Mouse (Mus musculus): ENCODE measurements around the gene Dnajb9. TPM values are rescaled to one million over a fixed set of nuclear protein-coding genes. Genes with fewer than 3 reads are reported as not detected.
"Not testable (repeated sequence)": the region's sequence is repeated elsewhere in the genome, so short reads cannot be mapped to it uniquely, and the experiment has no call there.

Dnajb9 gene
- 30.4 and 31.5 TPM in 2 replicates for polyA plus RNA-seq (2015; fragmentation: Nextera tagmentation; extraction: Ambion mirVana)

- Histone ChIP-seq H3K4me1 (peaks cover 18% of the 10 kb centered on the region), H3K27ac (replicated peaks) (peak within 1 kb of the TSS; percentile 84), H3K9ac (replicated peaks) (peak within 1 kb of the TSS; percentile 82), H3K4me2 (replicated peaks) (peak within 1 kb of the TSS; percentile 79), H3K27me3 (no peaks in the 10 kb centered on the region), H3K9me3 (no peaks in the 10 kb centered on the region), H3K36me3 (peaks cover 7% of the 10 kb centered on the region), H3K4me3 (peak within 1 kb of the TSS; percentile 79)
- peak; percentile 99 for ATAC-seq (replicated peaks)
- under 1% methylated on average over 73 of the region's 77 CpGs for WGBS
These were observed at the start of gene Dnajb9 for GRCm38 (mm10) chr12:44209824-44210752. TSS of gene Dnajb9 (minus strand) at chr12:44210326.

DNA sequence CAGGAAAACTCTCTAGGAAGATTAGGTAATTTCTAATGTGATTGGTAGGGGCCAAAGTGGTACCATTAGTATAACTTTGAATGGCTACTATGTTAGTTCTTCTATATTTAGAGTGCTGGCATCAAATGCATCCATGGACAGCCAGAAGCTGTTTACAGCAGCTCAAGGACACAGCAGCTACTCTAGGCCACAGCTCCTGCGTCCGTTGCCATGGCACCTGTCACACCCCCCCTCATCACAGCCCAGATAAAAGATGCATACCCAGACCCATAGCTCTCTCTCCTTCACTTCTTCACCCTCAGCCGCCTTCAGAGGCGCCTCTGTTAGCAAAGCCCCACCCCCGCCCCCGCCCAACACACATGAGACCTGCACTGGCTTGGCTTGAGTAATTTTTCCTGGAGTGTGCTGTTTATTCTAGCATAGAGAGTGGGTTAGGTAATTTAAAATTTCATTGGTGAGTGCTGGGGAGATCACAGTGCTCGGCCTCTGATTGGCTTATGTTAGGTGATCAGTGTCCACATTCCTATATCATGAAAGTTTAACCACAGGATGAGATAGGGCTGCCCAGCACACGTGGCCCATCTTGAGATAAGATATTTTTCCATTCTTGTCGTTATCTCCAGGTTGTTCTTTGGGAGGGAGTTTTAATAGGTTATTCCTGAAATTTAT, 38.3 kb upstream of the Dnajb9 start:
- no peak overlapping the region for H3K9ac ChIP-seq (replicated peaks)
- 85% methylated on average over 9 of the region's 9 CpGs for WGBS
- H3K4me3 ChIP-seq, result no peak overlapping the region
- no peaks in the 10 kb centered on the region for H3K27me3 ChIP-seq
- H3K4me1 ChIP-seq, result no peaks in the 10 kb centered on the region
- no peaks in the 10 kb centered on the region for H3K36me3 ChIP-seq
- H3K27ac ChIP-seq (replicated peaks), result no peak overlapping the region
- no peak for ATAC-seq (replicated peaks)
- no peak overlapping the region for H3K4me2 ChIP-seq (replicated peaks)
- no peaks in the 10 kb centered on the region for H3K9me3 ChIP-seq

DNA sequence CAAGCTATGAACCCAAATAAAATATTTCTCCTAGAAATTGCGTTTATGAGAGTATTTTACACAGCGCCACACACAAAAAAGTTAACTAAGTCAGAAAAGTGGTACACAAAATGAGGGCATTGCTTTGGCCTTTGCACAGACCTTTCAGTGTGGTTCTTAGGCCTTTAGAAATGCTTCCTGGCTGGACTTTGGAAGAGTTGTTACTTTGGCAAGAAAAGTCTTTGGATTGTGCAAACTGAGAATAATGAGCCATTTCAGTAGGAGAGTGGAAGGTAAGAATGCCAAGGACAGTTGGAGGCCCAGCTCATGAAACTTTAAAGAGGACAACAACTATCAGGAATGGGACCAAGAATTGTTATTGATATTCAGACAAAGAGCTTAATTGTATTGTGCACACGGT, 35.6 kb upstream of the Dnajb9 start:
- H3K27ac ChIP-seq (replicated peaks), result no peak overlapping the region
- no peaks in the 10 kb centered on the region for H3K9me3 ChIP-seq
- no peaks in the 10 kb centered on the region for H3K4me1 ChIP-seq
- no peak for ATAC-seq (replicated peaks)
- no peaks in the 10 kb centered on the region for H3K36me3 ChIP-seq
- H3K27me3 ChIP-seq, result no peaks in the 10 kb centered on the region
- no peak overlapping the region for H3K9ac ChIP-seq (replicated peaks)
- WGBS, result 91% methylated on average over 3 of the region's 3 CpGs
- H3K4me3 ChIP-seq, result no peak overlapping the region
- no peak overlapping the region for H3K4me2 ChIP-seq (replicated peaks)

- Histone ChIP-seq H3K27me3 (no peaks in the 10 kb centered on the region), H3K4me3 (no peak overlapping the region), H3K9ac (replicated peaks) (no peak overlapping the region), H3K36me3 (no peaks in the 10 kb centered on the region), H3K9me3 (no peaks in the 10 kb centered on the region), H3K4me1 (no peaks in the 10 kb centered on the region), H3K4me2 (replicated peaks) (no peak overlapping the region), H3K27ac (replicated peaks) (no peak overlapping the region)
- no peak for ATAC-seq (replicated peaks)
- WGBS, result 91% methylated on average over 4 of the region's 4 CpGs
These were observed 32.3 kb upstream of the Dnajb9 start for GRCm38 (mm10) chr12:44242407-44242806.

GRCm38 (mm10) chr12:44241090-44241489, 31.0 kb upstream of the Dnajb9 start:
- no peak overlapping the region for H3K4me2 ChIP-seq (replicated peaks)
- H3K27ac ChIP-seq (replicated peaks), result no peak overlapping the region
- no peak for ATAC-seq (replicated peaks)
- H3K4me1 ChIP-seq, result no peaks in the 10 kb centered on the region
- H3K36me3 ChIP-seq, result no peaks in the 10 kb centered on the region
- H3K9me3 ChIP-seq, result no peaks in the 10 kb centered on the region
- whole genome bisulfite sequencing, result 65% methylated on average over 7 of the region's 7 CpGs
- H3K9ac ChIP-seq (replicated peaks), result no peak overlapping the region
- H3K27me3 ChIP-seq, result no peaks in the 10 kb centered on the region
- H3K4me3 ChIP-seq, result no peak overlapping the region

- Histone ChIP-seq H3K9me3 (no peaks in the 10 kb centered on the region), H3K27ac (replicated peaks) (no peak overlapping the region), H3K4me1 (0 out of 2 replicates have a peak, but pooled peaks cover 7% of the 10 kb centered on the region), H3K36me3 (no peaks in the 10 kb centered on the region), H3K27me3 (no peaks in the 10 kb centered on the region), H3K4me3 (no peak overlapping the region), H3K9ac (replicated peaks) (no peak overlapping the region), H3K4me2 (replicated peaks) (no peak overlapping the region)
- no peak for ATAC-seq (replicated peaks)
- 72% methylated on average over 3 of the region's 3 CpGs for WGBS
These were observed 14.5 kb upstream of the Dnajb9 start for GRCm38 (mm10) chr12:44224650-44225049.

GRCm38 (mm10) chr12:44223044-44223443, 12.9 kb upstream of the Dnajb9 start:
- Histone ChIP-seq H3K4me2 (replicated peaks) (no peak overlapping the region), H3K4me1 (0 out of 2 replicates have a peak, but pooled peaks cover 7% of the 10 kb centered on the region), H3K27ac (replicated peaks) (no peak overlapping the region), H3K4me3 (no peak overlapping the region), H3K9me3 (no peaks in the 10 kb centered on the region), H3K9ac (replicated peaks) (no peak overlapping the region), H3K36me3 (no peaks in the 10 kb centered on the region), H3K27me3 (no peaks in the 10 kb centered on the region)
- no peak for ATAC-seq (replicated peaks)
- WGBS, result 84% methylated on average over 3 of the region's 3 CpGs

DNA sequence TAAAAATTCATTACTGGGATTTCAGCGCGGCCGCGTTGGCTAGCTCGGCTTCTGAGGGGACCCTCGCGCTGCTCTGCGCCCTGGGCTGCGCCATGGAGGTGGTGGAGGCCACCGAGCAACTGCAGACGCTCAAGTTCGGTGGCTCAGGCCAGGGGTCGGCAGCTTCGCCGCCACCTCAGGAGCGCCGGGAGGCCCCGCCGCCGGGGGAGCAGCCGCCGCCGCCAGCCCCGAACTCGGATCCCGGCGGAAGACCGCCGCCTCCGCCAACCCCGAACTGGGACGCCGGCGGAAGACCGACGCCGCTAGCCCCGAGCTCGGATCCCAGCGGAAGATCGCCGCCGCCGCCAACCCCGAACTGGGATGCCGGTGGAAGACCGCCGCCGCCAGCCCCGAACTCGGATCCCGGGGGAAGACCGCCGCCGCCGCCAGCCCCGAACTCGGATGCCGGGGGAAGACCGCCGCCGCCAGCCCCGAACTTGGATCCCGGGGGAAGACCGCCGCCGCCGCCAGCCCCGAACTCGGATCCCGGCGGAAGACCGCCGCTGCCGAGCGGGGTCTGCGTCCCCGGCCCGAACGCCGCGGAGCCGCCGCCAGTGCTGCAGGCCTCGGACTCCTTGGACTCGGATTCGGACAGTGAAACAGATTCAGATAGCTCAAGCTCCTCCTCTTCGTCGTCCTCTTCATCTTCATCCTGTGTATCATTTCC, 11.7 kb upstream of the Dnajb9 start:
- Histone ChIP-seq H3K36me3 (no peaks in the 10 kb centered on the region), H3K4me3 (peak overlapping the region; percentile 48), H3K27me3 (no peaks in the 10 kb centered on the region), H3K4me1 (0 out of 2 replicates have a peak, but pooled peaks cover 7% of the 10 kb centered on the region), H3K9ac (replicated peaks) (peak overlapping the region; percentile 44), H3K4me2 (replicated peaks) (peak overlapping the region; percentile 88), H3K27ac (replicated peaks) (no peak overlapping the region), H3K9me3 (no peaks in the 10 kb centered on the region)
- under 1% methylated on average over 89 of the region's 89 CpGs for WGBS
- ATAC-seq (replicated peaks), result 0 out of 2 replicates have a peak, but pooled peaks have one; percentile 51

DNA sequence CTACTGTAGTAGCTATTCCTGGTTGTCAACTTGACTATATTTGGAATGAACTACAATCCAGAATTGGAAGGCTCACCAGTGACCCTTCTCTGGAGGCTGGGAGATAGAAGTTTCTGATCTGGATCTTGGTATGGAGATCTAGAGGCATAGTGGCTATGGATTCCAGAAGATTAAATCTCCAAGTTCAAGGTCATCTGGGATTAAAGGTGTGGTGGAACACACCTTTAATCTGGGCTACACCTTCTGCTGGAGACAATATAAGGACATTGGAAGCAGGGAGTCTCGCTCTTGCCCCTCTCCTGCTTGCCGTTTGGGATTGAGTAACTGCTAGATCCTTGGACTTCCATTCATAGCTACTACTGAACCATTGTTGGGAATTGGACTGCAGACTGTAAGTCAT, 10.9 kb upstream of the Dnajb9 start, which contains the start of gene Pnpla8:
Gene Pnpla8 (plus strand): TSS at position 301 of the 400 bp plus-strand sequence.
- 82% methylated on average over 2 of the region's 2 CpGs for WGBS
- Histone ChIP-seq H3K4me3 (peak within 1 kb of the TSS; percentile 48), H3K9ac (replicated peaks) (peak within 1 kb of the TSS; percentile 44), H3K4me2 (replicated peaks) (peak within 1 kb of the TSS; percentile 88)
- H3K36me3 ChIP-seq; H3K9me3 ChIP-seq; H3K4me1 ChIP-seq; ATAC-seq (replicated peaks); H3K27ac ChIP-seq (replicated peaks); H3K27me3 ChIP-seq: not testable (repeated sequence)

DNA sequence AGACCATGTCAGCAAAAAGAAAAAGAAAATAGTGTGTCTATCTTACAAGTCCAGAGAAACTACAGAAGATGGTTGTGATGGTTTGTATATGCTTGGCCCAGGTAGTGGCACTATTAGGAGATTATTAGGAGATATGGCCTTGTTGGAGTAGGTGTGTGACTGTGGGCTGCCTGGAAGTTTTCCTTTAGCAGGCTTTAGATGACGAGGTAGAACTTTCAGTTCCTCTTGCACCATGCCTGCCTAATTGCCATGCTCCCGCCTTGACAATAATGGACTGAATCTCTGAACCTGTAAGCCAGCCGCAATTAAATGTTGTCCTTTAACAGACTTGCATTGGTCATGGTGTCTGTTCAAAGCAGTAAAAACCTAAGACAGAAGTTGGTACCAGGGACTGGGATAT, 1.4 kb upstream of the Dnajb9 start:
- 90% methylated on average over 3 of the region's 3 CpGs for WGBS
- no peak for ATAC-seq (replicated peaks)
- Histone ChIP-seq H3K27me3 (no peaks in the 10 kb centered on the region), H3K36me3 (no peaks in the 10 kb centered on the region), H3K27ac (replicated peaks) (no peak overlapping the region), H3K4me3 (no peak overlapping the region), H3K4me2 (replicated peaks) (no peak overlapping the region), H3K9me3 (no peaks in the 10 kb centered on the region), H3K4me1 (peaks cover 18% of the 10 kb centered on the region), H3K9ac (replicated peaks) (no peak overlapping the region)

DNA sequence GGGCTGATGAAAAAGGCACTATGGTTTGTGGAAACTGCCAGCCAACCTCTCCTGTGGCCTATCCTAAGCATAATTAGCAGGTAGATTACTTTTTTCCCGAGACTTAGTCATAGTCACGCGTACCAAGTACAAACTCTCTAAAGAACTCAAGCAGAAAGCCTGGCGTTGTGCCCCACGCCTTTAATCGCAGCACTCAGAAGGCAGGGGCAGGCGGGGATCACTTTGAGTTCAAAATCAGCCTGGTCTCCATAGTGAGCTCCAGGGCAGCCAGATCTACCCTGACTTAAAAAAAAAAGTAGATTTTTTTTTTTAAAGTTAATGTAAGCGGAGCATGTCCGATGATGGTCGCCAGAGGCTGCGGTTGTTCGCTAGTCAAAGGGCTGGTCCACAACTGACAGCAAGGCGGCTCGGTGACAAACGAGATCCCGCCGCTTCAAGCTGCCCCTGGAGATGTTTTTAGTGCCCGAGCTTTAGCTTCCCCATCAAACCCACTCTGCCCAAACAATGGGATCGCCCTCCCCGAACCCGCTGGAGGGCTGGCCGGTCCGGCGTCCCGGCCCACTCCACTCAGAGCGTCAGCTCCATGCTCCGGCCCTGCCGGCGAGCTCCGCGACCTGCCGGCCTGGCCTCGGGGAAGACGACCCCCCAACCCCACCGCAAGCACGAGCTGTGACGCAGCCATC, 844 bp downstream of the Dnajb9 start:
- H3K4me1 ChIP-seq, result peaks cover 18% of the 10 kb centered on the region
- no peaks in the 10 kb centered on the region for H3K9me3 ChIP-seq
- peak overlapping the region; percentile 84 for H3K27ac ChIP-seq (replicated peaks)
- peaks cover 11% of the 10 kb centered on the region for H3K36me3 ChIP-seq
- peak overlapping the region; percentile 79 for H3K4me2 ChIP-seq (replicated peaks)
- peak overlapping the region; percentile 79 for H3K4me3 ChIP-seq
- no peak for ATAC-seq (replicated peaks)
- H3K27me3 ChIP-seq, result no peaks in the 10 kb centered on the region
- peak overlapping the region; percentile 82 for H3K9ac ChIP-seq (replicated peaks)
- WGBS, result under 1% methylated on average over 37 of the region's 37 CpGs
